ENCODE assay signal across 8 mouse cellular contexts in the genomic region with DNA sequence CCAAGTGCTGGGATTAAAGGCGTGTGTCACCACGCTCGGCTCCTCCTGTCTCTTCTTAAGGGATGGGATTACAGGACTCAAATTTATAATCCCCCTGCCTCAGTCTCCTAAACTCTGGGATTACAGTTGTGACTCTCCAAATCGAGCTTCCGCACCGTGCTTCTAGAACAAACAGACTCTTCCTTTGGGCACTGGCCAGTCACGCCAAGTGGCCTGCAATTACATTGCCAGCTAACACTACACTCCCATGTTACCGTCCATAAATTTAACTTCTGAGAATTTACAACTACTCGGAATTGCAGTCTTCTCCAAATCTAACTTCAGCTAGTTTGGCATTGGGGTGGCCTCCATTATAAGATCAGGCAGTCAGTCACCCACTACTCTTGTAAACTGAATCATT. TPM values are rescaled to one million over a fixed set of nuclear protein-coding genes. Genes with fewer than 3 reads are reported as not detected.
DNase-seq lines count a peak whose midpoint lies in the region; ATAC-seq lines count a peak whose summit lies in the region.

No protein-coding gene starts in this region.

- peak overlapping the region; percentile 61; the same call in 1 of the 2 replicates for H3K9ac ChIP-seq in kidney, embryonic 15.5 days
- 0 out of 2 replicates have a peak overlapping the region, but pooled peaks have one; percentile 83 for H3K9ac ChIP-seq in embryonic facial prominence, embryonic 12.5 days
- no peak overlapping the region for H3K9ac ChIP-seq in intestine, embryonic 15.5 days
- peak overlapping the region; percentile 82; the same call in 1 of the 2 replicates for H3K9ac ChIP-seq in midbrain, embryonic 16.5 days (ENCODE audit: low read depth, low read length)

- H3K4me3 ChIP-seq in kidney, embryonic 15.5 days (replicated peaks) = peak overlapping the region; percentile 72
- H3K4me3 ChIP-seq in embryonic facial prominence, embryonic 12.5 days = peak overlapping the region; percentile 63
- H3K4me3 ChIP-seq in intestine, embryonic 15.5 days (replicated peaks) = peak overlapping the region; percentile 67
- peak overlapping the region; percentile 53 for H3K4me3 ChIP-seq in midbrain, embryonic 16.5 days (ENCODE audit: low read depth, low read length)

- WGBS in kidney, embryonic 15.5 days = 63% methylated on average over 9 of the region's 9 CpGs
- WGBS in embryonic facial prominence, embryonic 12.5 days = 80% methylated on average over 9 of the region's 9 CpGs
- 77% methylated on average over 9 of the region's 9 CpGs for WGBS in intestine, embryonic 15.5 days
- whole genome bisulfite sequencing in midbrain, embryonic 16.5 days = 81% methylated on average over 9 of the region's 9 CpGs

- DNase-seq in kidney, adult 8-10 months = no peak
- no peak for DNase-seq in thymus, postnatal 36 days
- no peak for DNase-seq in thymus, postnatal 4 days
- no peak for DNase-seq in adrenal gland, postnatal 14 days

- H3K27ac ChIP-seq in kidney, embryonic 15.5 days = peak overlapping the region; percentile 100
- H3K27ac ChIP-seq in embryonic facial prominence, embryonic 12.5 days = peak overlapping the region; percentile 46; the same call in 1 of the 2 replicates
- peak overlapping the region; percentile 99; the same call in 1 of the 2 replicates for H3K27ac ChIP-seq in intestine, embryonic 15.5 days
- H3K27ac ChIP-seq in midbrain, embryonic 16.5 days (ENCODE audit: low read length) = no peak overlapping the region

- peaks cover 21% of the 10 kb centered on the region for H3K4me1 ChIP-seq in kidney, embryonic 15.5 days
- peaks cover 11% of the 10 kb centered on the region for H3K4me1 ChIP-seq in embryonic facial prominence, embryonic 12.5 days
- H3K4me1 ChIP-seq in intestine, embryonic 15.5 days (replicated peaks) = peaks cover 22% of the 10 kb centered on the region
- peaks cover 18% of the 10 kb centered on the region for H3K4me1 ChIP-seq in midbrain, embryonic 16.5 days (ENCODE audit: control insufficient read depth, insufficient read depth, low read length)

- H3K36me3 ChIP-seq in kidney, embryonic 15.5 days = peaks cover 14% of the 10 kb centered on the region; the same call in 1 of the 2 replicates
- H3K36me3 ChIP-seq in embryonic facial prominence, embryonic 12.5 days = no peaks in the 10 kb centered on the region
- H3K36me3 ChIP-seq in intestine, embryonic 15.5 days = no peaks in the 10 kb centered on the region
- no peaks in the 10 kb centered on the region for H3K36me3 ChIP-seq in midbrain, embryonic 16.5 days (ENCODE audit: control insufficient read depth, insufficient read depth, low read length)

- peak overlapping the region; percentile 83 for H3K4me2 ChIP-seq in kidney, embryonic 15.5 days
- H3K4me2 ChIP-seq in embryonic facial prominence, embryonic 12.5 days (replicated peaks) = peak overlapping the region; percentile 91
- peak overlapping the region; percentile 87 for H3K4me2 ChIP-seq in intestine, embryonic 15.5 days (replicated peaks)
- peak overlapping the region; percentile 50 for H3K4me2 ChIP-seq in midbrain, embryonic 16.5 days (ENCODE audit: low read length)

- no peaks in the 10 kb centered on the region for H3K9me3 ChIP-seq in kidney, embryonic 15.5 days (replicated peaks)
- H3K9me3 ChIP-seq in embryonic facial prominence, embryonic 12.5 days = no peaks in the 10 kb centered on the region
- no peaks in the 10 kb centered on the region for H3K9me3 ChIP-seq in intestine, embryonic 15.5 days
- no peaks in the 10 kb centered on the region for H3K9me3 ChIP-seq in midbrain, embryonic 16.5 days (replicated peaks; ENCODE audit: control insufficient read depth, low read length, poor library complexity, severe bottlenecking)

- H3K27me3 ChIP-seq in kidney, embryonic 15.5 days = no peaks in the 10 kb centered on the region
- H3K27me3 ChIP-seq in embryonic facial prominence, embryonic 12.5 days = no peaks in the 10 kb centered on the region
- no peaks in the 10 kb centered on the region for H3K27me3 ChIP-seq in intestine, embryonic 15.5 days (replicated peaks)
- H3K27me3 ChIP-seq in midbrain, embryonic 16.5 days (ENCODE audit: control insufficient read depth, insufficient read depth, low read depth, low read length) = no peaks in the 10 kb centered on the region

- ATAC-seq in kidney, embryonic 15.5 days (replicated peaks; ENCODE audit: low FRiP score) = no peak
- no peak for ATAC-seq in embryonic facial prominence, embryonic 12.5 days (ENCODE audit: insufficient number of reproducible peaks, insufficient read depth, low FRiP score, low TSS enrichment)
- ATAC-seq in intestine, embryonic 15.5 days = no peak
- ATAC-seq in midbrain, embryonic 16.5 days = no peak

RNA-seq across cellular contexts. Expression of a gene that starts 0.5 kb away (rescaled TPM):
- 34.6 and 39.1 TPM in 2 replicates for polyA plus RNA-seq in kidney, embryonic 15.5 days (2015; fragmentation: Nextera tagmentation; extraction: Ambion mirVana)
- polyA plus RNA-seq in embryonic facial prominence, embryonic 12.5 days (2016; fragmentation: Nextera tagmentation; extraction: Ambion mirVana) = 47.5 and 48.5 TPM in 2 replicates
- polyA plus RNA-seq in intestine, embryonic 15.5 days (2015; fragmentation: Nextera tagmentation; extraction: Ambion mirVana) = 28.5 and 29.0 TPM in 2 replicates
- polyA plus RNA-seq in midbrain, embryonic 16.5 days (2015; fragmentation: Nextera tagmentation; extraction: Ambion mirVana) = 35.9 and 38.3 TPM in 2 replicates
- 14.6 and 23.0 TPM in 2 replicates for total RNA-seq in adrenal gland, postnatal 14 days (2021)

RNA-seq across cellular contexts. Expression of a gene that starts 40.8 kb away (rescaled TPM):
- polyA plus RNA-seq in kidney, embryonic 15.5 days (2015; fragmentation: Nextera tagmentation; extraction: Ambion mirVana) = 1,112 and 1,115 TPM in 2 replicates
- polyA plus RNA-seq in embryonic facial prominence, embryonic 12.5 days (2016; fragmentation: Nextera tagmentation; extraction: Ambion mirVana) = 944 and 1,004 TPM in 2 replicates
- polyA plus RNA-seq in intestine, embryonic 15.5 days (2015; fragmentation: Nextera tagmentation; extraction: Ambion mirVana) = 1,109 and 1,134 TPM in 2 replicates
- 524 and 548 TPM in 2 replicates for polyA plus RNA-seq in midbrain, embryonic 16.5 days (2015; fragmentation: Nextera tagmentation; extraction: Ambion mirVana)
- 594 and 691 TPM in 2 replicates for total RNA-seq in adrenal gland, postnatal 14 days (2021)

RNA-seq across cellular contexts. Expression of a gene that starts 41.1 kb away (rescaled TPM):
- polyA plus RNA-seq in kidney, embryonic 15.5 days (2015; fragmentation: Nextera tagmentation; extraction: Ambion mirVana) = 6.4 and 7.3 TPM in 2 replicates
- polyA plus RNA-seq in embryonic facial prominence, embryonic 12.5 days (2016; fragmentation: Nextera tagmentation; extraction: Ambion mirVana) = 10.5 and 11.7 TPM in 2 replicates
- polyA plus RNA-seq in intestine, embryonic 15.5 days (2015; fragmentation: Nextera tagmentation; extraction: Ambion mirVana) = 12.1 and 13.6 TPM in 2 replicates
- 14.1 and 15.2 TPM in 2 replicates for polyA plus RNA-seq in midbrain, embryonic 16.5 days (2015; fragmentation: Nextera tagmentation; extraction: Ambion mirVana)
- total RNA-seq in adrenal gland, postnatal 14 days (2021) = 6.6 and 7.6 TPM in 2 replicates

RNA-seq across cellular contexts. Expression of a gene that starts 41.3 kb away (rescaled TPM):
- 10.9 and 11.2 TPM in 2 replicates for polyA plus RNA-seq in kidney, embryonic 15.5 days (2015; fragmentation: Nextera tagmentation; extraction: Ambion mirVana)
- polyA plus RNA-seq in embryonic facial prominence, embryonic 12.5 days (2016; fragmentation: Nextera tagmentation; extraction: Ambion mirVana) = 6.4 and 8.1 TPM in 2 replicates
- polyA plus RNA-seq in intestine, embryonic 15.5 days (2015; fragmentation: Nextera tagmentation; extraction: Ambion mirVana) = 18.2 and 18.7 TPM in 2 replicates
- 66.2 and 83.9 TPM in 2 replicates for polyA plus RNA-seq in midbrain, embryonic 16.5 days (2015; fragmentation: Nextera tagmentation; extraction: Ambion mirVana)
- total RNA-seq in adrenal gland, postnatal 14 days (2021) = 28.5 and 29.8 TPM in 2 replicates
